Mouse (Mus musculus): Measurements from ENCODE around the gene Akr1b3. TPM values are rescaled to one million over a fixed set of nuclear protein-coding genes. Genes with fewer than 3 reads are reported as not detected.

Akr1b3 gene
- polyA plus RNA-seq, 1 experiment from 2014 or later = 126 TPM

- H3K4me2 ChIP-seq = peak overlapping the region; percentile 19; the same call in 1 of the 2 replicates
- no peaks in the 10 kb centered on the region for H3K36me3 ChIP-seq
- peaks cover 12% of the 10 kb centered on the region; the same call in 1 of the 2 replicates for H3K4me1 ChIP-seq
- no peaks in the 10 kb centered on the region for H3K27me3 ChIP-seq (replicated peaks)
- WGBS = 56% methylated on average over 11 of the region's 11 CpGs
- no peak overlapping the region for H3K4me3 ChIP-seq (replicated peaks)
- H3K27ac ChIP-seq (replicated peaks) = 0 out of 2 replicates have a peak overlapping the region, but pooled peaks have one; percentile 5
- no peak; the same call in none of the 2 replicates for ATAC-seq (ENCODE audit: low FRiP score)
- no peaks in the 10 kb centered on the region for H3K9me3 ChIP-seq (replicated peaks)
- H3K9ac ChIP-seq (replicated peaks) = no peak overlapping the region
Measured at GRCm38 (mm10) chr6:34292196-34292881, 24.9 kb downstream of the Akr1b3 start.

DNA sequence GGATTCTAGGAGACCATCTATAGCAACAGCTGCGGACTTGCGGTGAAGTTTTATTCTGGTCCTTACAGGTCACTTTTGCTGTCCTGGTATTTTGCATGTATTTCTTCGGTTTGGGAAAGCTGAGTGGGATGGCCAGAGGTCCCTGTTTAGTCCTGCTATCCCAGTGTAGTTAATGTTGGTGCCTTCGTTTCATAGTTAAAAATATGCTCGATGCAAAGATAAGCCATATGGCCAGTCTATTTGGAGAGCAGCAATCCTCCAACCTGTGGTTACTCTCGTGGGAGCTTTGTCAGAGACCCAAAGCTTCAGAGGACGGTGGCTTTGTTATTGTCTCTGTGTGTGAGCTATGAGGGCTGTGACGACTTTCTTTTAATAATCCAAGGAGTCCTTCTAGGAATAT is 26.6 kb downstream of the Akr1b3 start:
- ATAC-seq (ENCODE audit: low FRiP score) = no peak
- Histone ChIP-seq H3K27me3 (replicated peaks) (no peaks in the 10 kb centered on the region), H3K9me3 (replicated peaks) (no peaks in the 10 kb centered on the region), H3K4me1 (peaks cover 12% of the 10 kb centered on the region; the same call in 1 of the 2 replicates), H3K9ac (replicated peaks) (no peak overlapping the region), H3K4me3 (replicated peaks) (no peak overlapping the region), H3K4me2 (no peak overlapping the region), H3K27ac (replicated peaks) (no peak overlapping the region), H3K36me3 (no peaks in the 10 kb centered on the region)
- 79% methylated on average over 8 of the region's 8 CpGs for WGBS

DNA sequence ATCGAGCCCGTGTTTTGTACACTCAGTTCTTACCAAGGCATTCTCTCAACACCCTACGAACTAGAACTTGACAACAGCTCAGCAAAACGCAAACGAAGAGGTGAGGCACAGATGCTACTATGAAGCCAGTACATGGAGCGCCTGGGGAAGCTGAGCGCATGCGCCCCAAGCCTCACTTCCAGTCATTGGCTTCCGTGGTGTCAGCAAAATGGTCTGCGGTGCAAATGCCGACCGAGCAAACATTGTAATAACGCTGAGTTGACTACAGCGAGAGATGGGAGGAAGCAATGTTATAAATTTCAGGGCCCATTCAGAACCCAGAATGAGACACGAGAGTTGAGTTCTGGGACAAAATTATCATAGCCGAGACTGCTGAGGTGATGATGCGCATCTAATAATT is 27.2 kb downstream of the Akr1b3 start:
- Histone ChIP-seq H3K4me2 (no peak overlapping the region), H3K27me3 (replicated peaks) (no peaks in the 10 kb centered on the region), H3K9ac (replicated peaks) (no peak overlapping the region), H3K4me3 (replicated peaks) (no peak overlapping the region), H3K27ac (replicated peaks) (no peak overlapping the region), H3K4me1 (peaks cover 12% of the 10 kb centered on the region; the same call in 1 of the 2 replicates), H3K9me3 (replicated peaks) (no peaks in the 10 kb centered on the region), H3K36me3 (no peaks in the 10 kb centered on the region)
- WGBS = 84% methylated on average over 17 of the region's 17 CpGs
- ATAC-seq (ENCODE audit: low FRiP score) = no peak

- no peak overlapping the region for H3K4me3 ChIP-seq (replicated peaks)
- no peak overlapping the region for H3K27ac ChIP-seq (replicated peaks)
- H3K4me1 ChIP-seq = peaks cover 12% of the 10 kb centered on the region; the same call in 1 of the 2 replicates
- no peak overlapping the region for H3K9ac ChIP-seq (replicated peaks)
- no peaks in the 10 kb centered on the region for H3K9me3 ChIP-seq (replicated peaks)
- H3K27me3 ChIP-seq (replicated peaks) = no peaks in the 10 kb centered on the region
- H3K4me2 ChIP-seq = no peak overlapping the region
- no peaks in the 10 kb centered on the region for H3K36me3 ChIP-seq
- WGBS = 85% methylated on average over 10 of the region's 10 CpGs
- no peak for ATAC-seq (ENCODE audit: low FRiP score)
Measured at GRCm38 (mm10) chr6:34288098-34288497, 29.2 kb downstream of the Akr1b3 start.

GRCm38 (mm10) chr6:34286841-34287240 is 30.4 kb downstream of the Akr1b3 start:
- no peak overlapping the region for H3K4me3 ChIP-seq (replicated peaks)
- no peaks in the 10 kb centered on the region for H3K36me3 ChIP-seq
- peaks cover under 1% of the 10 kb centered on the region; the same call in 1 of the 2 replicates for H3K4me1 ChIP-seq
- WGBS = 83% methylated on average over 3 of the region's 3 CpGs
- no peak overlapping the region for H3K4me2 ChIP-seq
- H3K27ac ChIP-seq (replicated peaks) = no peak overlapping the region
- no peaks in the 10 kb centered on the region for H3K9me3 ChIP-seq (replicated peaks)
- no peak for ATAC-seq (ENCODE audit: low FRiP score)
- H3K9ac ChIP-seq (replicated peaks) = no peak overlapping the region
- no peaks in the 10 kb centered on the region for H3K27me3 ChIP-seq (replicated peaks)

DNA sequence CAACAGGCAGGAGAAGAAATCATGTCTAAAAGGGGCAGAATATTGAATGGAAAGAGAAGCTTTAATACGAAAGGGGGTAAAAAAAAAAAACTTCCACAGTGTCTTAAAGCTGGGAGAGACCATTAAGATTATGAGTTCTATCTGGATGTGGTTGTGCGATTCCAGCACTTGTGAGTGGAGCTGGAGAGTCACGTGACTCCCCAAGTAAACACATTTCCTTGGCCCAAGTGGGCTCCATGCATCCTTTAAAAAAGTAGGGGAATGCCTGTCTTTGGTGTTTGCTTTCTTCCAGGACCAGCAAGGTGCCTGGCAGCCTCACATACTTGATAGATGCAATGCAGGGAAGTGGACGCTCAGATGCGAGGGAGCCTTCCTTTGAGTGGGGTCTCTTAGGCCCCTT is 38.9 kb downstream of the Akr1b3 start:
- H3K27me3 ChIP-seq (replicated peaks) = no peaks in the 10 kb centered on the region
- H3K4me1 ChIP-seq = no peaks in the 10 kb centered on the region
- no peak overlapping the region for H3K4me3 ChIP-seq (replicated peaks)
- no peaks in the 10 kb centered on the region for H3K36me3 ChIP-seq
- whole genome bisulfite sequencing = 85% methylated on average over 5 of the region's 5 CpGs
- no peak overlapping the region for H3K27ac ChIP-seq (replicated peaks)
- H3K9me3 ChIP-seq (replicated peaks) = no peaks in the 10 kb centered on the region
- no peak for ATAC-seq (ENCODE audit: low FRiP score)
- no peak overlapping the region for H3K9ac ChIP-seq (replicated peaks)
- no peak overlapping the region for H3K4me2 ChIP-seq

GRCm38 (mm10) chr6:34277665-34278064 is 39.6 kb downstream of the Akr1b3 start:
- no peak for ATAC-seq (ENCODE audit: low FRiP score)
- WGBS = 25% methylated on average over 9 of the region's 9 CpGs

GRCm38 (mm10) chr6:34274346-34274745 is 42.9 kb downstream of the Akr1b3 start:
- 93% methylated on average over 2 of the region's 2 CpGs for WGBS
- Histone ChIP-seq H3K27me3 (replicated peaks) (no peaks in the 10 kb centered on the region), H3K27ac (replicated peaks) (no peak overlapping the region)

More at GRCm38 (mm10) chr6:34277665-34278064, 39.6 kb downstream of the Akr1b3 start:
- no peak overlapping the region for H3K4me2 ChIP-seq
- H3K9me3 ChIP-seq (replicated peaks) = no peaks in the 10 kb centered on the region
- H3K36me3 ChIP-seq = no peaks in the 10 kb centered on the region
- H3K27me3 ChIP-seq (replicated peaks) = no peaks in the 10 kb centered on the region
- H3K27ac ChIP-seq (replicated peaks) = no peak overlapping the region
- no peak overlapping the region for H3K9ac ChIP-seq (replicated peaks)
- H3K4me1 ChIP-seq = no peaks in the 10 kb centered on the region
- no peak overlapping the region for H3K4me3 ChIP-seq (replicated peaks)

DNA sequence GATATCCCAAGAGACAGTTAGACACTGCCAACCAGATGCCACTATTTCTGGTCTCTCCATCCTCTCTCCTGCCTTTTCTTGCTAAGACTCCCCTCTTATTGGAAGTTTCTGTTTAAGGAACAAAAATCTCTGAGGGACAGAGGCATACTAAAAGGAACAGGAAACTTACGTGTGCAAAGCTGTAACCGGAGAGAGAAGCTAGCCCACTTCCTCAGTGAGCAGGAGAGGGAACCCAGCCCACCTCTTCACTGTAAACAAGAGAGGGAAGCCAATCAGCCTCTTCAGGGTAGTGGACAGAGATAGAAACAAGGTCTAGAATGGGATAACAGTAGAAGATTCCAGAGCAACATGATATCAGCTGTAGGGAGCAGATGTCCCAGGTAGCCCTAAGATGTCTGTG is 44.2 kb downstream of the Akr1b3 start:
- no peak overlapping the region for H3K4me3 ChIP-seq (replicated peaks)
- H3K36me3 ChIP-seq = no peaks in the 10 kb centered on the region
- WGBS = 78% methylated on average over 2 of the region's 2 CpGs
- H3K4me1 ChIP-seq = peaks cover 5% of the 10 kb centered on the region; the same call in 1 of the 2 replicates
- H3K27me3 ChIP-seq (replicated peaks) = no peaks in the 10 kb centered on the region
- no peak overlapping the region for H3K4me2 ChIP-seq
- no peak overlapping the region for H3K9ac ChIP-seq (replicated peaks)
- no peaks in the 10 kb centered on the region for H3K9me3 ChIP-seq (replicated peaks)
- no peak for ATAC-seq (ENCODE audit: low FRiP score)
- H3K27ac ChIP-seq (replicated peaks) = no peak overlapping the region

More at GRCm38 (mm10) chr6:34274346-34274745, 42.9 kb downstream of the Akr1b3 start:
- Histone ChIP-seq H3K4me3 (replicated peaks) (no peak overlapping the region), H3K9ac (replicated peaks) (no peak overlapping the region), H3K4me2 (no peak overlapping the region), H3K36me3 (no peaks in the 10 kb centered on the region), H3K9me3 (replicated peaks) (no peaks in the 10 kb centered on the region), H3K4me1 (peaks cover 5% of the 10 kb centered on the region; the same call in 1 of the 2 replicates)
- ATAC-seq (ENCODE audit: low FRiP score) = no peak

GRCm38 (mm10) chr6:34272462-34272861 is 44.8 kb downstream of the Akr1b3 start:
- 89% methylated on average over 5 of the region's 5 CpGs for WGBS
- no peak for ATAC-seq (ENCODE audit: low FRiP score)
- no peaks in the 10 kb centered on the region for H3K27me3 ChIP-seq (replicated peaks)
- H3K36me3 ChIP-seq = no peaks in the 10 kb centered on the region
- H3K4me1 ChIP-seq = peaks cover 5% of the 10 kb centered on the region; the same call in 1 of the 2 replicates
- H3K9ac ChIP-seq (replicated peaks) = no peak overlapping the region
- H3K9me3 ChIP-seq (replicated peaks) = no peaks in the 10 kb centered on the region
- H3K4me2 ChIP-seq = no peak overlapping the region
- no peak overlapping the region for H3K4me3 ChIP-seq (replicated peaks)
- no peak overlapping the region for H3K27ac ChIP-seq (replicated peaks)

DNA sequence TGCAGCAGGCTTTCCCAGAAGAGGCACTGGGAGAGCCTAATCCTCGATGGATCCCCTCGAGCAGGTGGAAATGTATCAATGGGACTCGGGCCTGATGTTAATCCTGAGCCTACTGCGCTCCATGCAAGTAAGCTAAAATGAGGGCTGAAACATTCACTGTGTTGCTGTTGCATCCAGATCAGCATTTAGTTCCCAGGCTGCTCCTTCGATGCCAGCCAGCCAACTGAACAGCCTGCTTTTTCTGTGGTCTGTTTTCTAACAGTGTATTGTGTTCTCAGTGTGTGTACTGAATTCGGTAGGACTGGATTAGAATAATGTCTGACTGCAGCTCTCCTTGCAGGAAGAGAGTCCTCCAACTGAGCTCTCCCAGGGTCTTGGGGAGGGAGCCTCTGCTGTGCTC is 46.6 kb downstream of the Akr1b3 start:
- Histone ChIP-seq H3K4me2 (no peak overlapping the region), H3K27ac (replicated peaks) (no peak overlapping the region; the same call in 1 of the 2 replicates)
- no peak; the same call in 1 of the 2 replicates for ATAC-seq (ENCODE audit: low FRiP score)

GRCm38 (mm10) chr6:34258546-34258945 is 58.7 kb downstream of the Akr1b3 start:
- no peak overlapping the region for H3K27ac ChIP-seq (replicated peaks)
- no peak overlapping the region for H3K9ac ChIP-seq (replicated peaks)
- no peak overlapping the region for H3K4me3 ChIP-seq (replicated peaks)
- H3K36me3 ChIP-seq = no peaks in the 10 kb centered on the region
- H3K27me3 ChIP-seq (replicated peaks) = no peaks in the 10 kb centered on the region; the same call in 1 of the 2 replicates
- ATAC-seq (ENCODE audit: low FRiP score) = no peak
- 47% methylated on average over 5 of the region's 5 CpGs for WGBS
- H3K4me2 ChIP-seq = no peak overlapping the region
- no peaks in the 10 kb centered on the region for H3K9me3 ChIP-seq (replicated peaks)
- H3K4me1 ChIP-seq = no peaks in the 10 kb centered on the region

More for the DNA sequence above, 46.6 kb downstream of the Akr1b3 start:
- Histone ChIP-seq H3K27me3 (replicated peaks) (no peaks in the 10 kb centered on the region), H3K4me3 (replicated peaks) (no peak overlapping the region), H3K4me1 (peaks cover 5% of the 10 kb centered on the region; the same call in 1 of the 2 replicates), H3K9ac (replicated peaks) (no peak overlapping the region), H3K36me3 (no peaks in the 10 kb centered on the region), H3K9me3 (replicated peaks) (no peaks in the 10 kb centered on the region)
- WGBS = 60% methylated on average over 6 of the region's 6 CpGs

Data from neural tube, embryonic 15.5 days (tissue).